Mouse (Mus musculus): ENCODE results near the gene Olfr1186. TPM values are rescaled to one million over a fixed set of nuclear protein-coding genes. Genes with fewer than 3 reads are reported as not detected.
"Not testable (repeated sequence)": the region's sequence is repeated elsewhere in the genome, so short reads cannot be mapped to it uniquely, and the experiment has no call there.

Olfr1186 gene
- total RNA-seq (2021): not detected
- long read RNA-seq, experiment 1: 0 reads
- long read RNA-seq, experiment 2: 0 reads

DNA sequence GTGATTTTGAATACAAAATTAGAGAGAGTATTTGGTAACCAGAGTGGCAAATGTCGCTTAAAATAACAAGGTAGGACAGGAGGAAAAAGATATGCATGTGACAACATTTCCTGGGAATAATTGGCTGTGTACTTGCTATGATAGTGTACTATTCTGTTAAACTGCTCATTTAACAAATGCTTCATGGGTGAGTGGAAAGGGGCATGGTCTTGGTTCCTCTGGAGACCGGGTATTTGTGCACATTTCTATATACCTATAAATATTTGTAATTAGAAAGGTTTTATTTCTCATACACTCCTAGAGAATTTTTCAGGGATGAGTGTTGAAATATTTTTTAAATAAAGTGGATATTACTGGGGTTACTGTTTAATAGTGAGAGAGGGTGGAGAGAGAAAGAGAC, at the start of gene Olfr1186:
TSS of gene Olfr1186 (plus strand) at position 301 of the 400 bp plus-strand sequence.
- DNase-seq (ENCODE audit: low spot score in 2 of 2): no peak

DNA sequence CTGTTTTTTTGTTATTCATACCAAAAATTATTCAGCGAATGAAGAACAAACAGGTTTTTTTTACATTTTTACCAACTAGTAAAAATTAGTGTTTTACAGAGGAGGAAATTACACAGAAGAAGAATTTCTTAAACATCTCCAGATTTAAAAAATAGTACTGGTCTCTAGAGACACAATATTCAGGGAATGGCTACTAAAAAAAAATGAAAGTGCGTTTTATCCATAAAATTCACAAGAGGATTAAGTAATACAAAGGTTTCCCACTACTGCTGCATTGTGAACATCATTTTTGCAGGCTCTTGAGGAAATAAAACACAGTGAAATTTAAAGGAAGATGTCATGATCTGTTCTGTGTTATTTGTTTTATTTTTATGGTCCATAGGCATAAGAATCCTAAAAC, 35.1 kb upstream of the Olfr1186 start, which contains the start of gene Olfr1184:
TSS of gene Olfr1184 (plus strand) at position 301 of the 400 bp plus-strand sequence.
- no peak for DNase-seq (ENCODE audit: low spot score in 2 of 2)

DNA sequence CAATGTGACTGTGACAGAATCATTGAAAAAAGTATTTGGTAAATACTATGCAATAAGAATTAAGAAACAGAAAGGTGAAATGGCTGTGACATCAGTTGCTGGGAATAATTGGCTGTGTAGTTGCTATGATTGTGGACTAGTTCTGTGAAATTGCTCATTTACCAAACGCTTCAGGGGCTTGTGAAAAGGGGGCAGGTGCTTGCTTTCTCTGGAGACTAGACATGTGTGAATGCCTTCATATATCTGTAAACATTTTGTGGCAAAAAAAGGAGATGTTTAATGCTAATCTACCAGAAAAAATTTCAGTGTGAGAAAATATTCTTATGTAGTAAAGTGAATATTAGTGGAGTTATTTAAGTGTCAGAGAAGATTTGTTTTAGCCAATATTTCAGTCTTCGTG, 25.3 kb upstream of the Olfr1186 start, which contains the start of gene Olfr1185-ps1:
TSS of gene Olfr1185-ps1 (plus strand) at position 301 of the 400 bp plus-strand sequence.
- no peak for DNase-seq (ENCODE audit: low spot score in 2 of 2)

DNA sequence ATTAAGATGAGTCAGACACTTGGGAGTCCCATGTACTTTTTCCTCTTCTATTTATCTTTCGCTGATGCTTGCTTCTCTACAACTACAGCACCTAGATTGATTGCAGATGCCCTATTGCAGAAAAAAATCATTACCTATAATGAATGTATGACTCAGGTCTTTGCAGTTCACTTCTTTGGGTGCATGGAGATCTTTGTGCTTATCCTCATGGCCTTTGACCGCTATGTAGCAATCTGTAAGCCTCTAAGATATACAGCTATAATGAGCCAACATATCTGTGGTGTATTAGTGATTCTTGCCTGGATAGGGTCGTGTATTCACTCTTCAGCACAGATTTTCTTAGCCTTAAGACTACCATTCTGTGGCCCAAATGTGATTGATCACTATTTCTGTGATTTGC, 7.4 kb downstream of the Olfr1186 start:
- DNase-seq (ENCODE audit: low spot score in 2 of 2): no peak

DNA sequence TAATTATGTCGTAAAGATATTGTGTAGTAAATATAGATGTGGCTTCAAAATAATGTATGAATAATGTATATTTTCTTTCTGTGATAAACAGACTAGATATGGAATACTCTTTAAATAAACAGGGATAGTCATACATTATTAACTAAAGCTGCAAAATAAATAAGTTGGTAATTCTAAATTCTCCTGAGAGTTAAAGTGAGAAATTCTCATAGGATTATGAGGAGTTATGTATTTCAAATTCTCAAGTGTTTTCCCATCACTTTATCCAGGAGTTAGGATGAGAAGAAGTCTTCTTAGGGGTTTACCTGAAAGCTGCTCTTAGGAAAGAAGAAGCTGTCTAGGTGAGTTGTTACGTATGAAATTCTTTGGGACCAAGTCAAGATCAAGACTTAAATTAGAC, 38.3 kb downstream of the Olfr1186 start, which contains the start of gene Olfr1188:
TSS of gene Olfr1188 (plus strand) at position 301 of the 400 bp plus-strand sequence.
- no peak for DNase-seq (ENCODE audit: low spot score in 2 of 2)

DNA sequence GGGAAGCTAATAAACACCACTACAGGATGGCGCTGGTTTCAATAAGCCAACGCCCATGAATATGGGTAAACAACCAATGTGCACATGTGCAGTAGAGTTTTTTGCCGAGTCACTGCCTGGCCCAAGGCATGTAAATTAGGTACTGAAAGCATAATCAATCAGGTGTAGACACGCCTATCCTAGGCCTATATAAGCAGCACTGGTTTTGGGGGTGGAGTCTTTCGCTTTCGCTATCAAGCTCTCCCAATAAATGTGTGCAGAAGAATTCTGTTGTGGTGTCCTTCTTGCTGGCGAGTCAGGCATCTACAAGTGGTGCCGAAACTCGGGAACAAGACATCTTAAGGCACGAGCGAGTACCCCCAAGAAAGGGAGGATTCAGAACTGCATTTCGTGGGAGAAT, 54.3 kb downstream of the Olfr1186 start:
- not testable (repeated sequence) for DNase-seq (ENCODE audit: low spot score in 2 of 2)

Other genes starting within 250 kb of the Olfr1186 start
- gene Olfr1173, start 238.7 kb upstream of the Olfr1186 start, total RNA-seq (2021): not detected
- not detected for gene Olfr1174-ps, start 203.4 kb upstream of the Olfr1186 start, total RNA-seq (2021)
- not detected for gene Olfr1175-ps, start 191.3 kb upstream of the Olfr1186 start, total RNA-seq (2021)
- not detected for gene Olfr1176, start 181.8 kb upstream of the Olfr1186 start, total RNA-seq (2021)
- gene Olfr1177-ps, start 172.1 kb upstream of the Olfr1186 start, total RNA-seq (2021): not detected
- gene Olfr1178, start 131.5 kb upstream of the Olfr1186 start, total RNA-seq (2021): not detected
- gene Olfr1179, start 112.1 kb upstream of the Olfr1186 start, total RNA-seq (2021): not detected
- gene Olfr1180, start 99.4 kb upstream of the Olfr1186 start, total RNA-seq (2021): not detected
- gene Olfr1181, start 92.4 kb upstream of the Olfr1186 start, total RNA-seq (2021): not detected
- not detected for gene Gm13757, start 69.4 kb upstream of the Olfr1186 start, total RNA-seq (2021)
- not detected for gene Olfr1183, start 63.7 kb upstream of the Olfr1186 start, total RNA-seq (2021)
- not detected for gene Olfr1184, start 35.0 kb upstream of the Olfr1186 start, total RNA-seq (2021)
- gene Olfr1185-ps1, start 25.2 kb upstream of the Olfr1186 start, total RNA-seq (2021): not detected
- gene Olfr1188, start 38.4 kb downstream of the Olfr1186 start, total RNA-seq (2021): not detected
- gene Olfr1189, start 67.9 kb downstream of the Olfr1186 start, total RNA-seq (2021): not detected
- under 1 TPM in 1 of 2 experiments, not detected in 1; 0.06 TPM for gene Olfr1191-ps1, start 122.0 kb downstream of the Olfr1186 start, total RNA-seq (2021)
- gene Olfr1192-ps1, start 130.0 kb downstream of the Olfr1186 start, total RNA-seq (2021): not detected
- not detected for gene Olfr1193, start 157.1 kb downstream of the Olfr1186 start, total RNA-seq (2021)
- gene Olfr1195, start 170.6 kb downstream of the Olfr1186 start, total RNA-seq (2021): not detected
- gene Olfr1196, start 186.0 kb downstream of the Olfr1186 start, total RNA-seq (2021): not detected
- not detected for gene Olfr1197, start 213.8 kb downstream of the Olfr1186 start, total RNA-seq (2021)
- gene Olfr1198, start 232.8 kb downstream of the Olfr1186 start, total RNA-seq (2021): not detected
- gene Olfr1199, start 241.9 kb downstream of the Olfr1186 start, total RNA-seq (2021): not detected

Measured in adrenal gland, postnatal 4 days (tissue).